Comparison of ENCODE assay signal across 23 mouse cellular contexts in the genomic region with DNA sequence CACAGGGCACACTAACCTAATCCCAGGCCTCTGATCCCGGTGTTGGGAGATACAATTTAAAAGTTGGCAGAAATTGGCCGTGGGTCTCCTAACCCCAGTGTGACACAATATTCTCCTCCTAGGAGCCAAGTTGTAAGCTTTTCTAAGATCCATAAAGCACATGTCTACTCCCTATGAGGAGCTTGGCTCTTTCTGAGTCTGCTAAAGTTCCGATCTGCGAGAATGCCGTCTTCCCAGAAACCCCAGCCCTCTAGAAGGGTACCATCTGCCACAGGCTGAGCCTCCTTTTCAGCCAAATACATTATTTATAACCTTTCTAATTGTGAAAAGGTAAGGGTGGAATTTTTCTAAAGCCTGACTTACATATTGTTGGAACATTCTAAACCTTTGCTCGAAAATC. TPM values are rescaled to one million over a fixed set of nuclear protein-coding genes. Genes with fewer than 3 reads are reported as not detected.
DNase-seq lines count a peak whose midpoint lies in the region; ATAC-seq and TF ChIP-seq lines count a peak whose summit lies in the region.
"Had no signal": no experiment of that assay in that cellular context is flagged by ENCODE, and none has a peak within 500 bp of the region (broad histone marks: within the 10 kb centered on the region; RNA-seq: fewer than 3 reads in every experiment).

No protein-coding gene starts in this region.

- peak overlapping the region; percentile 20; the same call in 1 of the 2 replicates for H3K27ac ChIP-seq in thymus, adult 2 months (ENCODE audit: control insufficient read depth, insufficient read depth, low read length)
- no peak overlapping the region for H3K27ac ChIP-seq in heart, embryonic 12.5 days (ENCODE audit: poor library complexity, severe bottlenecking)
- H3K27ac ChIP-seq: embryonic facial prominence, embryonic 15.5 days; gastrocnemius, adult 2 months; heart, embryonic 13.5 days; kidney, postnatal 0 days had no signal

- H3K9ac ChIP-seq in heart, embryonic 12.5 days: no peak overlapping the region
- H3K9ac ChIP-seq: embryonic facial prominence, embryonic 15.5 days; hindbrain, embryonic 13.5 days; neural tube, embryonic 15.5 days had no signal

- peak; percentile 59 for ATAC-seq in frontal cortex, adult (ENCODE audit: low TSS enrichment)
- no peak for ATAC-seq in heart, embryonic 12.5 days (ENCODE audit: insufficient number of reproducible peaks, low FRiP score)
- ATAC-seq: CD4-positive, CD25-positive, alpha-beta regulatory T cell, adult 4 months; lung, postnatal 0 days had no signal

- WGBS in thymus, adult 2 months: 96% methylated on average over 6 of the region's 6 CpGs
- WGBS in heart, embryonic 12.5 days: 86% methylated on average over 6 of the region's 6 CpGs

- H3K4me2 ChIP-seq in heart, embryonic 12.5 days: no peak overlapping the region

- no peak for TF ChIP-seq CTCF in thymus, adult 2 months (IDR thresholded peaks at IDR 0.05; ENCODE audit: borderline replicate concordance, control insufficient read depth, extremely low read depth, insufficient read depth, low read length, poor library complexity)

- peaks cover 95% of the 10 kb centered on the region for H3K36me3 ChIP-seq in thymus, adult 2 months (ENCODE audit: control insufficient read depth, insufficient read depth, low read length)
- peaks cover 9% of the 10 kb centered on the region; the same call in 1 of the 2 replicates for H3K36me3 ChIP-seq in heart, embryonic 12.5 days
- H3K36me3 ChIP-seq: embryonic facial prominence, embryonic 15.5 days; hindbrain, embryonic 13.5 days; neural tube, embryonic 15.5 days had no signal

- no peak overlapping the region for H3K4me3 ChIP-seq in thymus, adult 2 months (ENCODE audit: control insufficient read depth, insufficient read depth, low read length)
- H3K4me3 ChIP-seq in heart, embryonic 12.5 days: no peak overlapping the region
- H3K4me3 ChIP-seq: embryonic facial prominence, embryonic 15.5 days; gastrocnemius, adult 2 months; heart, embryonic 13.5 days; hindbrain, embryonic 13.5 days; neural tube, embryonic 15.5 days had no signal

- no peaks in the 10 kb centered on the region for H3K9me3 ChIP-seq in heart, embryonic 12.5 days (replicated peaks)
- H3K9me3 ChIP-seq: embryonic facial prominence, embryonic 15.5 days; heart, embryonic 13.5 days; hindbrain, embryonic 13.5 days; midbrain, embryonic 10.5 days; neural tube, embryonic 15.5 days had no signal

- DNase-seq in cerebellum, adult 9-10 months: peak; percentile 38
- DNase-seq in cerebellum, adult 11 months: no peak
- DNase-seq in frontal cortex, postnatal 36 days (ENCODE audit: low spot score in 2 of 2): no peak
- DNase-seq in thymus, adult 2 months: no peak
- no peak for DNase-seq in thymus, postnatal 4 days
- DNase-seq in gonadal fat pad, adult 2 months (ENCODE audit: low read depth): peak; percentile 13
- DNase-seq: adrenal gland, postnatal 14 days; embryo, embryonic 11 days; gastrocnemius, adult 2 months; heart, postnatal 14 days; kidney, adult 2 months; right cerebral cortex, adult 18-20 months; thymus, adult 18-20 months had no signal

- TF ChIP-seq POLR2A in thymus, adult 2 months (IDR thresholded peaks at IDR 0.05; ENCODE audit: control insufficient read depth, extremely low read depth, insufficient read depth, low read length, poor library complexity): no peak

- H3K4me1 ChIP-seq in thymus, adult 2 months (replicated peaks; ENCODE audit: control insufficient read depth, insufficient read depth, low read length): peaks cover 7% of the 10 kb centered on the region
- peaks cover 10% of the 10 kb centered on the region for H3K4me1 ChIP-seq in heart, embryonic 12.5 days (replicated peaks)

- H3K27me3 ChIP-seq in thymus, adult 2 months (ENCODE audit: control insufficient read depth, insufficient read depth, low read length): no peaks in the 10 kb centered on the region
- no peaks in the 10 kb centered on the region for H3K27me3 ChIP-seq in heart, embryonic 12.5 days (replicated peaks)
- H3K27me3 ChIP-seq: embryonic facial prominence, embryonic 15.5 days; heart, embryonic 13.5 days; hindbrain, embryonic 13.5 days; neural tube, embryonic 15.5 days had no signal

RNA-seq across cellular contexts. Expression of a gene that starts 43.3 kb away (rescaled TPM):
- 873 and 1,043 TPM in 2 replicates for polyA plus RNA-seq in thymus, adult 2 months (2012; rRNA removed)
- 14.1 and 14.9 TPM in 2 replicates for polyA plus RNA-seq in gonadal fat pad, adult 2 months (2012; rRNA removed)
- 10.8 and 11.2 TPM in 2 replicates for polyA plus RNA-seq in heart, embryonic 12.5 days (2016; fragmentation: Nextera tagmentation; extraction: Ambion mirVana)

Comparison
In these comparisons a context has a peak if more than half of its experiments do, and no peak if none do; other contexts are left out.
1. DNase-seq: peak in cerebellum, adult 9-10 months (single experiment) and gonadal fat pad, adult 2 months (single experiment); none in cerebellum, adult 11 months (single experiment), frontal cortex, postnatal 36 days (0 of 2), thymus, adult 2 months (single experiment) and thymus, postnatal 4 days (single experiment).
2. RNA of a gene that starts 43.3 kb away (polyA plus RNA-seq): 873 to 1,043 TPM in thymus, adult 2 months; 14.1 to 14.9 TPM in gonadal fat pad, adult 2 months and 10.8 to 11.2 TPM in heart, embryonic 12.5 days; every median in the first group is over 10 times any median in the second.